Mouse (Mus musculus): ENCODE data around the gene Arnt.

GRCm38 (mm10) chr3:95523662-95524061, 89.5 kb downstream of the Arnt start:
- TF ChIP-seq POLR2A (IDR thresholded peaks at IDR 0.05; ENCODE audit: insufficient read depth, low read depth, low read length), result no peak
- no peak for TF ChIP-seq CTCF (IDR thresholded peaks at IDR 0.05; ENCODE audit: insufficient read depth, low read depth, low read length)

All from olfactory bulb, adult 2 months (tissue).